Mouse (Mus musculus): ENCODE results near the gene Adamts9. TPM values are rescaled to one million over a fixed set of nuclear protein-coding genes. Genes with fewer than 3 reads are reported as not detected.
A peak's percentile ranks its signal among the peaks of the same experiment; 100 is the strongest.

Gene Adamts9
- polyA plus RNA-seq, 1 experiment from 2014 or later: 6.4 TPM

DNA sequence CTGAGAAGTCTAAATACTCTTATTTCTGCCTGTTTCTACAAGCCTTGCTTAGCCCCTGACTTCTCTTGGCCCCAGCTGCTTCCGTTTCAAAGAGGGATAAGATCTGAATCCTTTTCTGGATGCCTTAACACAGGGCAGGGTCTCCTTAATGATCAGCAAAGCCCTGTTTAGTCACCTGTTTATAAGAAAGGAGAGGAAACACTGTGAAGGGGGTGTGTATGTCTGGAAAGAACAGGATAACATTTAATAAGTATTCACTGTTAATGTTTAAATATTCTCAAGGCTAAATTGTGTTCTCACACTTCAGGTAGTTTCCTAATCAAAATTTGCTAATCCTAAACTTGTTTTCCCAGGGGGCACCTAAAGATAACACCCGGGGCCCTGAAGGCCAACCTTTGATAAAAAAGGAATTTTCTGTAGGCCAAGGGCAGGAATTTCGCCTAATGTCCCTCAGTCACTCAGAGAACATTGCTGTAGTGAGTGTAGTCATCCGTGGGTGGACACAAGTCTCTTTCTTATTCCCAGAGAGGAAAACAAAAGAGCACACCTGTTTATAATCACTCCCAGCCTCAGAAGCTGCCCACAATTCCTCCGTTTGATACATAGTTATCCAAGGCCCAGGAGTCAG, 82.9 kb downstream of the Adamts9 start:
- H3K4me1 ChIP-seq (ENCODE audit: insufficient read depth, low read depth, low read length): no peaks in the 10 kb centered on the region; the same call in 1 of the 2 replicates
- H3K36me3 ChIP-seq (ENCODE audit: insufficient read depth, low read length): peaks cover 15% of the 10 kb centered on the region; the same call in 1 of the 2 replicates
- peak overlapping the region; percentile 15; the same call in 1 of the 2 replicates for H3K27ac ChIP-seq (ENCODE audit: low read length)
- no peak overlapping the region for H3K9ac ChIP-seq (replicated peaks; ENCODE audit: low read depth)
- 56% methylated on average over 5 of the region's 5 CpGs for WGBS
- TF ChIP-seq CTCF (IDR thresholded peaks at IDR 0.05) (no peak), EP300 (IDR thresholded peaks at IDR 0.05) (no peak)
- no peak overlapping the region for H3K4me3 ChIP-seq (ENCODE audit: low read depth, low read length)
- DNase-seq (ENCODE audit: low spot score) (no peak), ATAC-seq (no peak)
- H3K4me2 ChIP-seq (replicated peaks; ENCODE audit: low read depth, low read length): no peak overlapping the region
- H3K9me3 ChIP-seq (ENCODE audit: low read length): no peaks in the 10 kb centered on the region
- H3K27me3 ChIP-seq (replicated peaks; ENCODE audit: insufficient read depth, low read length): no peaks in the 10 kb centered on the region

DNA sequence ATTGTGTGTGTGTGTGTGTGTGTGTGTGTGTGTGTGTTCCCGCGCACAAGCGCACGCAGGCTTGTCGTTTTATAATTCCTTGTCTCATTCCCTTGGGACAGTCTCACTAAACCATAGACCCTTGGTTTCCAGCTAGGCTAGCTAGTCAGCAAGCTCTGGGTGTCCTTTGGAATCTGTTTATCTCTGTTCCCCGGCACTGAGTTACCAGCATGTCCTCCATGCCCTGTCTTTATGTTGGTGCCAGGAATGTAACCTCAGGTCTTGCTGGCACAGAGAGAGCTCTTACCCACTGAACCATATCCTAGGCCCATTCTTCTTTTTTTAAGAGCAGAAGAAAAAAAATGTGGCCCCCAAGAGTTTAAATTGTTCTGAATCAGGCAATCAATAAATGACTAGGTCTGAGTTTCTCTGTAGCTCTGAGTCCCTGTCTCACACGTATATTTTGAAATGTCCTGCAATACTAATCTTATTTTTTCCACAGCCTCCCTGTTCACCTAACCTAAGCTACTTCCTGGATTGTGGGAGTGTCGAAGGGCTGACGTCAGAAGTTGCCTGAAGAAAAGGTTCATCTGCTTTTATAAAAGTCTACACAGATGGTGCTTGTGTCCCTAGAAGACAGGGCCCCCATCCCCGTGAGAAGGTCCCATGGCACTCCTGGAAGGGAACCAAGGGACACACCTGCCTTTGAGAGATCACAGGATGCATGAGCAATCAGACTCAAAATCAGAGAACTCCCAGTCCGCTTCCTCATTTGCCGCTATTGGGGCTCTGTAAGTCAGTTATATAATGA, 84.4 kb downstream of the Adamts9 start:
- Histone ChIP-seq H3K9me3 (ENCODE audit: low read length) (no peaks in the 10 kb centered on the region), H3K27ac (ENCODE audit: low read length) (no peak overlapping the region), H3K9ac (replicated peaks; ENCODE audit: low read depth) (no peak overlapping the region), H3K27me3 (replicated peaks; ENCODE audit: insufficient read depth, low read length) (no peaks in the 10 kb centered on the region), H3K4me2 (replicated peaks; ENCODE audit: low read depth, low read length) (no peak overlapping the region), H3K36me3 (ENCODE audit: insufficient read depth, low read length) (peaks cover 11% of the 10 kb centered on the region; the same call in 1 of the 2 replicates), H3K4me1 (ENCODE audit: insufficient read depth, low read depth, low read length) (peaks cover 4% of the 10 kb centered on the region; the same call in 1 of the 2 replicates), H3K4me3 (ENCODE audit: low read depth, low read length) (no peak overlapping the region)
- ATAC-seq (no peak), DNase-seq (ENCODE audit: low spot score) (no peak)
- TF ChIP-seq EP300 (IDR thresholded peaks at IDR 0.05) (no peak), CTCF (IDR thresholded peaks at IDR 0.05) (no peak)
- 80% methylated on average over 12 of the region's 12 CpGs for WGBS

DNA sequence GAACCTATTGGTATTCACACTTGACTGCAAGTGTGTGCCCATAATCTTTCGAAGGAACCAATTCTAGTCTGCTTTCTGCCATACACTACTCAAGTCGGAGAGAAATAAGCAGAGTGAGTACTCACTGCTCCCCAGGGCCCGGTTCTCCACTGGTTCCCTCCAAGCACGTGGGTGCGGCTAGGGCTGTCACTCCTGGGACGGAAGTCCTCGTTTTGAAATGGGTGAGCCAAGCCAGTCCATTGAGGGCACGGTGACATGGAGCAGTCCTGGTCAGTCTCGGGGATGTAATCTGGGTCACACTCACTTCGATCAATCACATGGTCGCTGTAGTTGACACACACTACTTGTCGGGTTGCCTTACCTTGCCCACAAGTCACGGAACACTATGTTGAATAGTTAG, 85.5 kb downstream of the Adamts9 start:
- no peak for TF ChIP-seq CTCF (IDR thresholded peaks at IDR 0.05)
- TF ChIP-seq EP300 (IDR thresholded peaks at IDR 0.05): no peak
- DNase-seq (ENCODE audit: low spot score) (no peak), ATAC-seq (no peak)
- H3K36me3 ChIP-seq (ENCODE audit: insufficient read depth, low read length): peaks cover 11% of the 10 kb centered on the region; the same call in 1 of the 2 replicates
- no peaks in the 10 kb centered on the region for H3K9me3 ChIP-seq (ENCODE audit: low read length)
- H3K4me3 ChIP-seq (ENCODE audit: low read depth, low read length): no peak overlapping the region
- H3K9ac ChIP-seq (replicated peaks; ENCODE audit: low read depth): no peak overlapping the region
- H3K27me3 ChIP-seq (replicated peaks; ENCODE audit: insufficient read depth, low read length): no peaks in the 10 kb centered on the region
- H3K4me2 ChIP-seq (replicated peaks; ENCODE audit: low read depth, low read length): no peak overlapping the region
- H3K4me1 ChIP-seq (ENCODE audit: insufficient read depth, low read depth, low read length): peaks cover 9% of the 10 kb centered on the region; the same call in 1 of the 2 replicates
- H3K27ac ChIP-seq (ENCODE audit: low read length): no peak overlapping the region
- WGBS: 85% methylated on average over 13 of the region's 13 CpGs

DNA sequence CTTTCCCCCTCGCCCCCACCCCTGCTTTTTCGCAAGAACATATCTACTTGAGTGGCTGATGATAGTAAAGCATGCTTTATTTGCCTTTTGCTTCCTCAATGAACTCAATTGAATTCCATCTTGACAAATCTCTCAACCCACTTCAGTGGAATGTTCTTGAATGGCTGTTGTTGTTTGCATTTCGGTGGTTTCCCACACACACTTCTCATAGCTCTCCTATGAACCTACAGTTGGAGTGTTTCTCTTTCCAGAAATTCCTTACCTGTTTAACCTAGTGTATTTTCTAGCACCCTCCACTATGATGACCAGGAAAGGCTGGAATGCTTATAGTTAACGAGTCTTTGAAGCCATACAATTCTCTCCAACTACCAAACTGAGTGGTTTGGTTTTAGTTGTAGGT, 88.4 kb downstream of the Adamts9 start:
- Histone ChIP-seq H3K9ac (replicated peaks; ENCODE audit: low read depth) (no peak overlapping the region), H3K27ac (ENCODE audit: low read length) (peak overlapping the region; percentile 49), H3K4me2 (replicated peaks; ENCODE audit: low read depth, low read length) (no peak overlapping the region), H3K4me3 (ENCODE audit: low read depth, low read length) (no peak overlapping the region), H3K27me3 (replicated peaks; ENCODE audit: insufficient read depth, low read length) (no peaks in the 10 kb centered on the region), H3K4me1 (ENCODE audit: insufficient read depth, low read depth, low read length) (peaks cover 12% of the 10 kb centered on the region; the same call in 1 of the 2 replicates), H3K36me3 (ENCODE audit: insufficient read depth, low read length) (peaks cover 6% of the 10 kb centered on the region; the same call in 1 of the 2 replicates), H3K9me3 (ENCODE audit: low read length) (no peaks in the 10 kb centered on the region)
- WGBS: 51% methylated on average over 4 of the region's 4 CpGs
- peak; percentile 84 for ATAC-seq
- TF ChIP-seq CTCF (IDR thresholded peaks at IDR 0.05) (no peak), EP300 (IDR thresholded peaks at IDR 0.05) (peak; percentile 99)
- peak; percentile 92 for DNase-seq (ENCODE audit: low spot score)

DNA sequence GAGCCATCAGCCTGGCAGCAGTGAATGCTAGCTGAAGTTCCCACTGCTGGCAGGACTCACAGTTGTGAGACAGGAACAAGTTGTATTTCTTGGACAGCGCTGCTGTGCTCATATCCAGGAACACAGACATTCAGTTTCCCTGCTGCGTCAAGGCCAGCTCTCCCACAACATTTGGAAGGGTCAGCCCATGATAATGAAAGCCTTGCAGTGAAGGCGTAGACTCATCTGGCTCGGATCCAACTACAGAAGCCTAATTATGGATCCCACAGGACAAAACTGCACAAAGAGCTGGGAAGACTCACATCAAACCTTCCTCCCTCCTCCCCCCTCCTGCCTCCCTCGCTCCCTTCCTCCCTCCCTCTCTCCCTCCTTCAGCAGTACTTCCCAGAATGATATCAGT, 93.0 kb downstream of the Adamts9 start:
- Histone ChIP-seq H3K9ac (replicated peaks; ENCODE audit: low read depth) (no peak overlapping the region), H3K4me3 (ENCODE audit: low read depth, low read length) (no peak overlapping the region), H3K4me2 (replicated peaks; ENCODE audit: low read depth, low read length) (no peak overlapping the region), H3K27ac (ENCODE audit: low read length) (peak overlapping the region; percentile 57; the same call in 1 of the 2 replicates), H3K9me3 (ENCODE audit: low read length) (no peaks in the 10 kb centered on the region), H3K27me3 (replicated peaks; ENCODE audit: insufficient read depth, low read length) (no peaks in the 10 kb centered on the region), H3K36me3 (ENCODE audit: insufficient read depth, low read length) (peaks cover 8% of the 10 kb centered on the region; the same call in 1 of the 2 replicates), H3K4me1 (ENCODE audit: insufficient read depth, low read depth, low read length) (peaks cover 15% of the 10 kb centered on the region; the same call in 1 of the 2 replicates)
- DNase-seq (ENCODE audit: low spot score) (peak; percentile 93), ATAC-seq (peak; percentile 84)
- TF ChIP-seq EP300 (IDR thresholded peaks at IDR 0.05): peak; percentile 94
- TF ChIP-seq CTCF (IDR thresholded peaks at IDR 0.05): no peak
- WGBS: 43% methylated on average over 5 of the region's 5 CpGs

DNA sequence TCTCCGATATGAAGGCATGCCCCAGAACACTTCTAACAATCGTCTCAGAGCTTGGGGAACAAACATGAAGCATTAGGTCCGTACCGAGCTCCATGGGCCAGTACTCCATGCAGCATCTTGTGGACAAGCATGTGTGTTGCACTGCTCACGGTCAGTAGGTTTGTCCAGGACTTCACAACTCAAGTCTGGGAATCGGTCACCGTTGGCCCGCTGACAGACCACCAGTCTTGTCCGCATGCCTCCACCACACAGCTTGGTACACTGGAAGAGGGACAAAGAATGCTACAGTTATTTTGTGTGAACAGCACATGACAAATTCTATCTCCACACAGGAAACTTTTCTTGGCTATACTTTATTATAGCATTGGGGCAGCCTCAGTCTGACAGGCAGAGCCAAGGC, 94.1 kb downstream of the Adamts9 start:
- no peaks in the 10 kb centered on the region for H3K27me3 ChIP-seq (replicated peaks; ENCODE audit: insufficient read depth, low read length)
- peaks cover 13% of the 10 kb centered on the region; the same call in 1 of the 2 replicates for H3K4me1 ChIP-seq (ENCODE audit: insufficient read depth, low read depth, low read length)
- TF ChIP-seq EP300 (IDR thresholded peaks at IDR 0.05) (no peak), CTCF (IDR thresholded peaks at IDR 0.05) (peak; percentile 20; the same call in 1 of the 2 replicates)
- H3K27ac ChIP-seq (ENCODE audit: low read length): 0 out of 2 replicates have a peak overlapping the region, but pooled peaks have one; percentile 16
- H3K9ac ChIP-seq (replicated peaks; ENCODE audit: low read depth): no peak overlapping the region
- WGBS: 85% methylated on average over 9 of the region's 9 CpGs
- no peak for DNase-seq (ENCODE audit: low spot score)
- H3K9me3 ChIP-seq (ENCODE audit: low read length): no peaks in the 10 kb centered on the region
- peaks cover 8% of the 10 kb centered on the region; the same call in 1 of the 2 replicates for H3K36me3 ChIP-seq (ENCODE audit: insufficient read depth, low read length)
- no peak for ATAC-seq
- no peak overlapping the region for H3K4me2 ChIP-seq (replicated peaks; ENCODE audit: low read depth, low read length)
- H3K4me3 ChIP-seq (ENCODE audit: low read depth, low read length): no peak overlapping the region

Measured in lung, postnatal 0 days (tissue).